Mouse (Mus musculus) thymus, adult 2 months (tissue): ENCODE measurements at regions not wholly inside any gene's neighbourhood (a gene's known extent, or its start where the extent isn't known, plus 50 kb on each side); places are given as distances from the start of the nearest gene placed in this dataset.
"Not testable (repeated sequence)": the region's sequence is repeated elsewhere in the genome, so short reads cannot be mapped to it uniquely, and the experiment has no call there.

Source experiments
- CTCF ChIP-seq: fragments of 200-500 bp; IDR thresholded peaks from 2 replicates; pipeline ENCODE4 v1.5.1; 2012; ENCODE audit warnings: mild to moderate bottlenecking, control low read depth, low read length, moderate library complexity, borderline replicate concordance; ENCODE audit not compliant: control insufficient read depth, poor library complexity, insufficient read depth; ENCODE audit errors: extremely low read depth
- POLR2A ChIP-seq: fragments of 200-500 bp; IDR thresholded peaks from 2 replicates; pipeline ENCODE4 v1.6.1; 2012; ENCODE audit warnings: mild to moderate bottlenecking, low read length, control low read depth, moderate library complexity; ENCODE audit not compliant: control insufficient read depth, poor library complexity, insufficient read depth; ENCODE audit errors: extremely low read depth

DNA sequence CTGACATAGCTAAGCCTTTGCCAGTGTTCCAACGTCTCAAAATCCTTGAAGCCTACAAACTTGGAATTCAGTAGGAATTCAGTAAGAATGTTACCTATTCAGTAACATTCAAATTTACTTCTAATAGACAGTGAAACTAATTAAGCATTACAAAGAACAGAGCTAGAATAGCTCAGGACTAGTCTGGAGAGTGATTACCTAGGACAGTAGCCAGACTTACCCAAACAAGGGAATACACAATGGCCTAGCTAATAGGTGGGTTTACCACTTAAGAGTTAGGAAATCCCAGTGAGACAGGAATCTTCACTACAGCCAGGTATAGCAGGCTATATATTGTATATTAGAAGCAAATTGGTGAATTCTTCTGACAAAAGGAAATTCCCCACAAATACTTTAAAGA, 182.4 kb downstream of the Rab10 start:
- not testable (repeated sequence) for TF ChIP-seq CTCF, POLR2A
